Mouse (Mus musculus) intestine, embryonic 15.5 days (tissue): ENCODE measurements around the gene Ccdc172. TPM values are rescaled to one million over a fixed set of nuclear protein-coding genes. Genes with fewer than 3 reads are reported as not detected.

Experiments used
- ATAC-seq: fragments of 200-750 bp; cut with Nextera tagmentation; 2 replicates; pipeline ENCODE4 v1.8.0; 2017; ENCODE audit warnings: moderate TSS enrichment, moderate library complexity
- H3K27ac ChIP-seq: fragments of 300-500 bp; sonication (generic); 2 replicates; pipeline ENCODE4 v1.5.1; 2015; ENCODE audit warnings: mild to moderate bottlenecking, inconsistent platforms
- H3K27me3 ChIP-seq: fragments of 300-500 bp; sonication (generic); replicated peaks from 2 replicates; pipeline ENCODE4 v1.6.1; 2015; ENCODE audit warnings: inconsistent platforms
- H3K36me3 ChIP-seq: fragments of 300-500 bp; sonication (generic); 2 replicates; pipeline ENCODE4 v1.6.1; 2015; ENCODE audit warnings: inconsistent platforms
- H3K4me1 ChIP-seq: fragments of 300-500 bp; sonication (generic); replicated peaks from 2 replicates; pipeline ENCODE4 v1.6.1; 2015; ENCODE audit warnings: inconsistent platforms
- H3K4me2 ChIP-seq: fragments of 300-500 bp; sonication (generic); replicated peaks from 2 replicates; pipeline ENCODE4 v1.6.1; 2015; ENCODE audit warnings: mild to moderate bottlenecking, inconsistent platforms
- H3K4me3 ChIP-seq: fragments of 300-500 bp; sonication (generic); replicated peaks from 2 replicates; pipeline ENCODE4 v1.5.1; 2015; ENCODE audit warnings: inconsistent platforms
- H3K9ac ChIP-seq: fragments of 300-500 bp; sonication (generic); 2 replicates; pipeline ENCODE4 v1.6.1; 2015; ENCODE audit warnings: inconsistent platforms
- H3K9me3 ChIP-seq: fragments of 300-500 bp; sonication (generic); 2 replicates; pipeline ENCODE4 v1.6.1; 2016; ENCODE audit warnings: inconsistent platforms
- WGBS: fragments of 180-500 bp; shearing (Covaris S2); methylation state at CpG from one replicate; pipeline ENCODE4 v1.1.7; 2015; 5-methylcytosine and 5-hydroxymethylcytosine counted together
- polyA plus RNA-seq: library from polyadenylated mRNA; unstranded; fragments of >200 nt; fragmentation: Nextera tagmentation; extraction: Ambion mirVana; gene quantifications from 2 replicates; pipeline ENCODE4 v1.2.1, GENCODE M21; 2015

The Ccdc172 gene
- polyA plus RNA-seq, 1 experiment from 2014 or later = not detected

GRCm38 (mm10) chr19:58525457-58526239 is 13.9 kb downstream of the Ccdc172 start:
- Histone ChIP-seq H3K4me3 (no peak overlapping the region), H3K4me2 (no peak overlapping the region), H3K9ac (no peak overlapping the region), H3K9me3 (no peaks in the 10 kb centered on the region), H3K27me3 (no peaks in the 10 kb centered on the region), H3K4me1 (no peaks in the 10 kb centered on the region), H3K36me3 (no peaks in the 10 kb centered on the region), H3K27ac (no peak overlapping the region)
- 56% methylated on average over 12 of the region's 12 CpGs for WGBS
- no peak for ATAC-seq

- Histone ChIP-seq H3K36me3 (no peaks in the 10 kb centered on the region), H3K9me3 (no peaks in the 10 kb centered on the region), H3K9ac (no peak overlapping the region), H3K4me3 (no peak overlapping the region), H3K4me2 (no peak overlapping the region), H3K27ac (no peak overlapping the region), H3K27me3 (no peaks in the 10 kb centered on the region), H3K4me1 (no peaks in the 10 kb centered on the region)
- no peak for ATAC-seq
- WGBS = 63% methylated on average over 3 of the region's 3 CpGs
Measured at GRCm38 (mm10) chr19:58533077-58533476, 21.3 kb downstream of the Ccdc172 start.

DNA sequence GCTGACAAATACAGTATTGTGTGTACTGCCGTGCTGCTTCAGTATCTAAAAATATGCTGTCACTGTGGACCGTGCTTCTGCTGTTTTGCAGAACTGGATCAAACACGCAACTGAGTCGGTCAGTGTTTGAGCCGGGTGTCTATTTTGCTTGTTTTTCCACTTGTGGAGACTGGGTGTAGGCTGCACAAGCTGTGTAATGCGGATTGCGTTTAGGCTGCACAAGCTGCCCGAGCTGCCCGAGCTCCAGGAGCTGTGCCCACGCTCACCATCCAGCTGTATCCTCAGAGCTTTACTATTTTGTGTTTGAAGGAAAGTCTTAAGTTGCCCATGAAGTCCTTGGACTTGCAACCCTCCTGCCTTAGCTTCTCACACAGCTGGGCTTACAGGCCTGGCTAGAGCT is 24.9 kb downstream of the Ccdc172 start:
- 89% methylated on average over 10 of the region's 10 CpGs for WGBS
- Histone ChIP-seq H3K9me3 (no peaks in the 10 kb centered on the region), H3K4me1 (no peaks in the 10 kb centered on the region), H3K27me3 (no peaks in the 10 kb centered on the region), H3K4me2 (no peak overlapping the region), H3K27ac (no peak overlapping the region), H3K36me3 (no peaks in the 10 kb centered on the region), H3K4me3 (no peak overlapping the region), H3K9ac (no peak overlapping the region)
- no peak for ATAC-seq

DNA sequence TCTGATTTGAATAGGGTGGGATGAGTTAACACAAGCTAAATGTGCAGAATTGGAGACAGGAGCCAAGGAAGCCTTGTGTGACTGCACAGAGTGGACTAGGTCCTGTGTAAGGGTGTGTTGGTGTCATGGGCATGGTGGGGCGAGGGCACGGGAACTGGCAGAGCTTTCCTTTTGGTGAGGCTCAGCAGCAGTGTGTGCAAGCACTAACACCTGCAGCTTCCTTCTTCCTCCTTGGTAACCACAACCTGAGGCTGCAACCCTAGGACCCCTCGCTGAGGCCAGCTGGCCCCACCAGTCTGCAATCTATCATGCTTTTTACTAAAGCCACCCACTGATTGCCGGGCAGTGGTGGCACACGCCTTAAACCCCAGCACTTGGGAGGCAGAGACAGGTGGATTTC is 28.6 kb downstream of the Ccdc172 start:
- ATAC-seq = no peak
- no peaks in the 10 kb centered on the region for H3K27me3 ChIP-seq
- 80% methylated on average over 5 of the region's 5 CpGs for WGBS

GRCm38 (mm10) chr19:58548367-58548766 is 36.6 kb downstream of the Ccdc172 start:
- ATAC-seq = no peak
- no peak overlapping the region for H3K4me2 ChIP-seq
- no peaks in the 10 kb centered on the region for H3K36me3 ChIP-seq
- no peak overlapping the region for H3K27ac ChIP-seq
- no peaks in the 10 kb centered on the region for H3K9me3 ChIP-seq
- H3K4me3 ChIP-seq = no peak overlapping the region
- no peaks in the 10 kb centered on the region for H3K27me3 ChIP-seq
- no peak overlapping the region for H3K9ac ChIP-seq
- H3K4me1 ChIP-seq = no peaks in the 10 kb centered on the region
- WGBS = 43% methylated on average over 4 of the region's 4 CpGs

More for the DNA sequence above, 28.6 kb downstream of the Ccdc172 start:
- Histone ChIP-seq H3K4me2 (no peak overlapping the region), H3K9ac (no peak overlapping the region), H3K4me1 (no peaks in the 10 kb centered on the region), H3K4me3 (no peak overlapping the region), H3K27ac (no peak overlapping the region), H3K36me3 (no peaks in the 10 kb centered on the region), H3K9me3 (no peaks in the 10 kb centered on the region)

- 48% methylated on average over 1 of the region's 1 CpGs for WGBS
- no peaks in the 10 kb centered on the region for H3K4me1 ChIP-seq
- H3K4me3 ChIP-seq = no peak overlapping the region
Measured at GRCm38 (mm10) chr19:58550489-58550888, 38.7 kb downstream of the Ccdc172 start.

GRCm38 (mm10) chr19:58550916-58551315 is 39.1 kb downstream of the Ccdc172 start:
- H3K9ac ChIP-seq = no peak overlapping the region
- H3K4me1 ChIP-seq = no peaks in the 10 kb centered on the region
- H3K9me3 ChIP-seq = no peaks in the 10 kb centered on the region
- no peak overlapping the region for H3K4me2 ChIP-seq
- no peak overlapping the region for H3K4me3 ChIP-seq
- no peak for ATAC-seq
- no peaks in the 10 kb centered on the region for H3K36me3 ChIP-seq
- H3K27ac ChIP-seq = no peak overlapping the region
- 79% methylated on average over 3 of the region's 3 CpGs for WGBS
- no peaks in the 10 kb centered on the region for H3K27me3 ChIP-seq

More at GRCm38 (mm10) chr19:58550489-58550888, 38.7 kb downstream of the Ccdc172 start:
- H3K9ac ChIP-seq = no peak overlapping the region
- H3K4me2 ChIP-seq = no peak overlapping the region
- ATAC-seq = no peak
- no peaks in the 10 kb centered on the region for H3K9me3 ChIP-seq
- H3K27me3 ChIP-seq = no peaks in the 10 kb centered on the region
- no peak overlapping the region for H3K27ac ChIP-seq
- H3K36me3 ChIP-seq = no peaks in the 10 kb centered on the region

DNA sequence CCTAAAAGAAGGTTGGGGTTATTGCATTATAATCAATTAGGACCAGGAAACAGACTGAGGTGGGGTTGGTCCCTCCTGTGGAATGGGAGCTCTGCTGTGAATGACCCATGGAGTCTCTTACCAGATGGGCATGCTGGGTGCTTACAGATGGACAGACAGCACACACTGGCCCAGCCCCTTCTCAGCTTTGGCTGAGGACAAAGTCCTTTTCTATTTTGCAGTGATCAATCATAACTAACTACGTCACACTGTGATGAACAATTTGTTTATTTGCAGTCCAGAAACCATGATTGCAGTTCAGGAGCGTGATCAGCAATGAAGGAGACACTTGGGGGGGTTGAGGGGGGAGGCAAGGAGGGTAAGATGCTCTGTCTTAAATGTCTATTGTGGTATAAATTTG is 43.2 kb downstream of the Ccdc172 start:
- Histone ChIP-seq H3K4me1 (no peaks in the 10 kb centered on the region), H3K4me3 (no peak overlapping the region), H3K9me3 (no peaks in the 10 kb centered on the region), H3K9ac (no peak overlapping the region), H3K27ac (no peak overlapping the region), H3K36me3 (no peaks in the 10 kb centered on the region), H3K27me3 (no peaks in the 10 kb centered on the region), H3K4me2 (no peak overlapping the region)
- ATAC-seq = no peak
- 41% methylated on average over 2 of the region's 2 CpGs for WGBS

DNA sequence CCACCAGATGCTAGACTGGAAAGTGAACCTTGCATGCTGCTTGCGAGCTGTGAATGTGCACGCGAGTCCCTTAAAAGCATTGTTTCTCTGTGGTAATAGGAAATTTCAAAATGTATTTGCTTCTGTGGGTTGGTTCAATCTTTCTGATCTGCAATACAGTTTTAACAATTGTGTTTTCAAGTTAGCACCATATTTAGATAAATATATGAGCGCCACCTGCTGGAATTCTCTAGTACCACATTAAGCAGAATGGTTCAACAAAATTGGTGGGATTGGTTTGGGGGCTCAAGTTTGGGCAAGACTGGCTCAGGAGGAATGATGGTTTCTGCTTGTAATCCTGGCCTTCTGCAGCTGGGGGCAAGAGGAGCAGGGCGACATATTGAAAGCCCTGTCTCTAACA is 46.6 kb downstream of the Ccdc172 start:
- no peaks in the 10 kb centered on the region for H3K9me3 ChIP-seq
- WGBS = 50% methylated on average over 5 of the region's 5 CpGs
- H3K4me2 ChIP-seq = no peak overlapping the region
- no peaks in the 10 kb centered on the region for H3K27me3 ChIP-seq
- no peaks in the 10 kb centered on the region for H3K4me1 ChIP-seq
- H3K36me3 ChIP-seq = no peaks in the 10 kb centered on the region
- no peak overlapping the region for H3K27ac ChIP-seq
- ATAC-seq = no peak
- no peak overlapping the region for H3K9ac ChIP-seq
- no peak overlapping the region for H3K4me3 ChIP-seq

DNA sequence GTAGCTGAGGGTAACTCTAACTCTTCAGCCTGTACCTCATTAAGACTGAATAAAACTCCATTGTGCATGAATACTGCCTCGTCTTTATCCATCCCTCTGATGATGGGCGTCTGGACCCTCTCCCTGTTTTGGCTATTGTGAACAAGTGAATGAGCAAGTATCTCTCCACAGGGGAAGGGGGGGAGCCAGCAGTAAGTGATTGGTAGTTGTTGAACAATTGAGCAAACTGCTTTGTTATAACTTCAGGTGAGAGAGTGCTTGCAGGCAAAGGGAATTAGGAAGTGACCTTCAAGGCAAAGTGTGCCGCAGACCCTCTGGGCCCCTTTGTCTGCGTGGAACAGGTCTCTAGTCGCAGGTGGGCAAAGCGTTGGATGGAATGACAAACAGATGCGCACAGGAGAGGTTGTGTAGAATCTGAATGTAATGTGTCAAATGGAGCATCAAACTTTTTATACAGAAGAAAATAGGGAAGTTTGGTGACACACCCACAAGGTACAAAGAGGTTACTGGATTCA is 50.6 kb downstream of the Ccdc172 start:
- H3K36me3 ChIP-seq = no peaks in the 10 kb centered on the region
- H3K4me3 ChIP-seq = no peak overlapping the region
- H3K27me3 ChIP-seq = no peaks in the 10 kb centered on the region
- H3K4me2 ChIP-seq = no peak overlapping the region
- ATAC-seq = no peak
- H3K4me1 ChIP-seq = no peaks in the 10 kb centered on the region
- H3K27ac ChIP-seq = no peak overlapping the region
- H3K9me3 ChIP-seq = no peaks in the 10 kb centered on the region
- no peak overlapping the region for H3K9ac ChIP-seq
- 95% methylated on average over 7 of the region's 7 CpGs for WGBS

- no peak overlapping the region for H3K27ac ChIP-seq
- H3K36me3 ChIP-seq = no peaks in the 10 kb centered on the region
- 87% methylated on average over 2 of the region's 2 CpGs for WGBS
- no peak overlapping the region for H3K4me3 ChIP-seq
- H3K9me3 ChIP-seq = no peaks in the 10 kb centered on the region
- no peaks in the 10 kb centered on the region for H3K4me1 ChIP-seq
- H3K27me3 ChIP-seq = no peaks in the 10 kb centered on the region
- no peak overlapping the region for H3K9ac ChIP-seq
- ATAC-seq = no peak
- H3K4me2 ChIP-seq = no peak overlapping the region
Measured at GRCm38 (mm10) chr19:58571566-58571965, 59.8 kb downstream of the Ccdc172 start.

DNA sequence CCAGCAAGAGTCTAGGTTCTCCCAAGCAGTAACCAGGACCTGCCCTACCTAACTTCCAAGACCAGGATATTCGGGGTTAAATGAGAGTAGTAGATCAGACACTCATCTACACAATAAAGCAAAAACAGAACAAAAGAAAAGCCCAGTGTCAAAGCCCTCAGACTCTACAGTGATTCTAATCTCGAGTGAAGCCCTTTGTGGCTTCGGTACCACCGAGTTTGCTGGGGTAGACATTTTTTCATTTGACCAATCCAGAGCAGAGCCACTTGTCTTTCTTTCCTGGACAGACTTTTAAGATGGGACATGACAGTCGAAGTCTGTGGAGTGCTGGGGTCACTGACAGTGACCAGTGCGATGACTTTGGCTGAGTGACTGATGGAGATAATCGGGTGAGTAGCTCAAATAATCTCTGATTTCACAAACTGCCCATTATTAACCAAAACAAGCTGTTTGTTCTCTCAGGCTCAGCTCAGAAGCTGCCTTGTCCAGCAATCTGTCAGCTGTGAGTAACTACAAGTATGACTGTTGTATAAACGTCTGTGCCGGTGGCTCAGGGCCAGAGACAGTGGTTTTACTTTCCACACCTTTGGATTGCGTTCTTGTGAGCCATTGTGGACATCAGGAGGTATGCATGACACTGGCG is 60.8 kb downstream of the Ccdc172 start:
- no peak overlapping the region for H3K9ac ChIP-seq
- H3K27me3 ChIP-seq = no peaks in the 10 kb centered on the region
- no peak overlapping the region for H3K4me3 ChIP-seq
- no peaks in the 10 kb centered on the region for H3K36me3 ChIP-seq
- no peak for ATAC-seq
- H3K4me2 ChIP-seq = no peak overlapping the region
- no peak overlapping the region for H3K27ac ChIP-seq
- no peaks in the 10 kb centered on the region for H3K9me3 ChIP-seq
- no peaks in the 10 kb centered on the region for H3K4me1 ChIP-seq
- 47% methylated on average over 11 of the region's 11 CpGs for WGBS

GRCm38 (mm10) chr19:58573072-58573438 is 61.3 kb downstream of the Ccdc172 start:
- H3K9me3 ChIP-seq = no peaks in the 10 kb centered on the region
- no peak overlapping the region for H3K9ac ChIP-seq
- no peak for ATAC-seq
- no peaks in the 10 kb centered on the region for H3K4me1 ChIP-seq
- no peak overlapping the region for H3K27ac ChIP-seq
- 66% methylated on average over 3 of the region's 3 CpGs for WGBS
- no peak overlapping the region for H3K4me2 ChIP-seq
- no peak overlapping the region for H3K4me3 ChIP-seq
- H3K27me3 ChIP-seq = no peaks in the 10 kb centered on the region
- no peaks in the 10 kb centered on the region for H3K36me3 ChIP-seq
